Mouse (Mus musculus): ENCODE measurements around the gene Lmtk2.

DNA sequence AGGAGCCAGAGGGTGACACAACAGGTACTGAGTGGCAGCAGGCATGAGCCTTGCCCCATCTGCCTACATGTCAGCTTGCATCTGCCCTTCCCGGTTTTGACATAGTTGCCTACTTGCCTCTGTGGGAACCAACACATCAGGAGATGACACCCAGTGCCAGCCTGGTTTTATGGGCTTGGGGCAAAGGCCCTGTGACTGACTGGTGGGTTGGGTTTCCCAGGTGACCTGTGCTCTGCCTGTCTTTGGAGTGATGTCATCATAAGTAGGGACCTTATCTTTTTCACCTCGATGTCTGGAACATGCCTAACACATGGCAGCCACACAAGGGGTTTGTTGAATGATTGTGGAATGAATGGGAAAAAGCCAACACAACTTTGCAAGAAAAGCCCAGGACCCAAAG is 11.9 kb upstream of the Lmtk2 start:
- TF ChIP-seq EP300 (IDR thresholded peaks at IDR 0.05; ENCODE audit: low read depth) (no peak), CTCF (IDR thresholded peaks at IDR 0.05; ENCODE audit: low read depth) (no peak)

Data from liver, postnatal 0 days (tissue).